Mouse (Mus musculus) bone marrow macrophage, adult 2 months (primary cell): Measurements from ENCODE around the gene Psapl1.

Source experiments
- CTCF ChIP-seq: IDR thresholded peaks from 2 replicates; pipeline ENCODE4 v1.5.1; 2012; ENCODE audit warnings: low read depth, mild to moderate bottlenecking, low read length, moderate library complexity
- POLR2A ChIP-seq: IDR thresholded peaks from 2 replicates; pipeline ENCODE4 v1.6.1; 2012; ENCODE audit warnings: mild to moderate bottlenecking, low read depth, low read length, borderline replicate concordance

GRCm38 (mm10) chr5:36176409-36176808 is 27.4 kb upstream of the Psapl1 start:
- TF ChIP-seq CTCF: no peak
- TF ChIP-seq POLR2A: no peak
